Mouse (Mus musculus): ENCODE data around the gene Arl6ip6. TPM values are rescaled to one million over a fixed set of nuclear protein-coding genes. Genes with fewer than 3 reads are reported as not detected.

Gene Arl6ip6
- polyA plus RNA-seq, 1 experiment from 2014 or later, result 69.0 TPM

- H3K4me1 ChIP-seq (replicated peaks; ENCODE audit: control insufficient read depth, insufficient read depth, low read length), result no peaks in the 10 kb centered on the region
- H3K27me3 ChIP-seq (ENCODE audit: control insufficient read depth, insufficient read depth, low read length), result no peaks in the 10 kb centered on the region
- H3K4me2 ChIP-seq (replicated peaks; ENCODE audit: low read depth, low read length), result no peak overlapping the region
- H3K36me3 ChIP-seq (ENCODE audit: control insufficient read depth, insufficient read depth, low read length), result 0 out of 2 replicates have a peak, but pooled peaks cover 3% of the 10 kb centered on the region
- DNase-seq (ENCODE audit: low spot score), result no peak
- no peak overlapping the region for H3K27ac ChIP-seq (ENCODE audit: low read depth, low read length)
- 97% methylated on average over 10 of the region's 10 CpGs for WGBS
- H3K4me3 ChIP-seq (ENCODE audit: low read depth, low read length), result no peak overlapping the region
- no peak for ATAC-seq (ENCODE audit: low FRiP score)
- H3K9ac ChIP-seq (ENCODE audit: low read depth, low read length), result no peak overlapping the region
- no peaks in the 10 kb centered on the region for H3K9me3 ChIP-seq (ENCODE audit: control insufficient read depth, low read length)
These were observed 4.9 kb downstream of the Arl6ip6 start for GRCm38 (mm10) chr2:53196431-53196830.

GRCm38 (mm10) chr2:53199203-53199602, 7.7 kb downstream of the Arl6ip6 start:
- Histone ChIP-seq H3K27ac (ENCODE audit: low read depth, low read length) (no peak overlapping the region), H3K4me3 (ENCODE audit: low read depth, low read length) (no peak overlapping the region), H3K9ac (ENCODE audit: low read depth, low read length) (no peak overlapping the region), H3K4me1 (replicated peaks; ENCODE audit: control insufficient read depth, insufficient read depth, low read length) (no peaks in the 10 kb centered on the region), H3K36me3 (ENCODE audit: control insufficient read depth, insufficient read depth, low read length) (0 out of 2 replicates have a peak, but pooled peaks cover 3% of the 10 kb centered on the region), H3K27me3 (ENCODE audit: control insufficient read depth, insufficient read depth, low read length) (no peaks in the 10 kb centered on the region), H3K4me2 (replicated peaks; ENCODE audit: low read depth, low read length) (no peak overlapping the region), H3K9me3 (ENCODE audit: control insufficient read depth, low read length) (no peaks in the 10 kb centered on the region)
- ATAC-seq (ENCODE audit: low FRiP score) (no peak), DNase-seq (ENCODE audit: low spot score) (no peak)
- WGBS, result 91% methylated on average over 1 of the region's 1 CpGs

DNA sequence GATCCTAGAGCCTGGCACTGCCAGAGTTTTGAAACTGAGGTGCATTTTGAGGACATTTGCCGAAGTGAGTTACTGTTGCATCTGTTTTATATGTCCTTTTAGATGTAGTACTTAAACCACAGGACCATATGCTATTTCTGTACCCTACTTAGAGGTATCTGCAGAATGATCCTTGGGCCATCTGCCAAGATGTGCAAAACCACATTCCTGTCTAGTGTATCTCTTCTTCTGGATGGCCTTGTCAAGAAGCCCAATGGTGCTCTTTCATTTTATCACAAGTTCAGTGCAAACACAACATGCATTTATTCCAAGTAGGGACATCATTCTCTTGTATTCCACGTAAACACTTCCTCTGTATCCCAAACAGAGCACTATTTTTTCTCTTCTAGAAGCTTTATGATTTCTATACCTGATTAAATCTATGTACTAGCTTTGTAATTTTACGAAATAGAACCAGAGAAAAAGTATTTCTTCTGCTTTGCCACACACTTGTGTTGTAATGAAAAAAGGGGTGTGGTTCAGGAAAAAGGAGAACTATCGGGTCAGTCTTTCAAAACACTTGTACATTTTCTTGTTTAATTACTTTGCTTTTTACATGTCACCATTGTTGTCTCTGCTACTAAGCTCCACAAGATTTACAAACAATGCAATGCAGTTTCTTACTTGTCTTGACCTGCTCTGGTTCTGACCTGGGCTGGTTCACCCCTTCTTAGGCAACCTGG, 8.8 kb downstream of the Arl6ip6 start:
- 93% methylated on average over 4 of the region's 4 CpGs for WGBS

GRCm38 (mm10) chr2:53204373-53205274, 13.1 kb downstream of the Arl6ip6 start:
- H3K27me3 ChIP-seq (ENCODE audit: control insufficient read depth, insufficient read depth, low read length), result no peaks in the 10 kb centered on the region
- no peak overlapping the region for H3K9ac ChIP-seq (ENCODE audit: low read depth, low read length)
- H3K27ac ChIP-seq (ENCODE audit: low read depth, low read length), result no peak overlapping the region
- no peak overlapping the region for H3K4me3 ChIP-seq (ENCODE audit: low read depth, low read length)
- ATAC-seq (ENCODE audit: low FRiP score), result peak; percentile 69; the same call in 1 of the 2 replicates
- 81% methylated on average over 5 of the region's 5 CpGs for WGBS
- H3K9me3 ChIP-seq (ENCODE audit: control insufficient read depth, low read length), result no peaks in the 10 kb centered on the region
- H3K4me1 ChIP-seq (replicated peaks; ENCODE audit: control insufficient read depth, insufficient read depth, low read length), result no peaks in the 10 kb centered on the region
- DNase-seq (ENCODE audit: low spot score), result no peak
- no peak overlapping the region for H3K4me2 ChIP-seq (replicated peaks; ENCODE audit: low read depth, low read length)
- H3K36me3 ChIP-seq (ENCODE audit: control insufficient read depth, insufficient read depth, low read length), result no peaks in the 10 kb centered on the region

More for the DNA sequence above, 8.8 kb downstream of the Arl6ip6 start:
- DNase-seq (ENCODE audit: low spot score) (no peak), ATAC-seq (ENCODE audit: low FRiP score) (no peak)
- Histone ChIP-seq H3K4me2 (replicated peaks; ENCODE audit: low read depth, low read length) (no peak overlapping the region), H3K36me3 (ENCODE audit: control insufficient read depth, insufficient read depth, low read length) (no peaks in the 10 kb centered on the region), H3K4me1 (replicated peaks; ENCODE audit: control insufficient read depth, insufficient read depth, low read length) (no peaks in the 10 kb centered on the region), H3K4me3 (ENCODE audit: low read depth, low read length) (no peak overlapping the region), H3K9ac (ENCODE audit: low read depth, low read length) (no peak overlapping the region), H3K27me3 (ENCODE audit: control insufficient read depth, insufficient read depth, low read length) (no peaks in the 10 kb centered on the region), H3K27ac (ENCODE audit: low read depth, low read length) (no peak overlapping the region), H3K9me3 (ENCODE audit: control insufficient read depth, low read length) (no peaks in the 10 kb centered on the region)

GRCm38 (mm10) chr2:53206749-53207148, 15.2 kb downstream of the Arl6ip6 start:
- DNase-seq (ENCODE audit: low spot score) (no peak), ATAC-seq (ENCODE audit: low FRiP score) (no peak)
- H3K4me1 ChIP-seq (replicated peaks; ENCODE audit: control insufficient read depth, insufficient read depth, low read length), result no peaks in the 10 kb centered on the region
- H3K4me3 ChIP-seq (ENCODE audit: low read depth, low read length), result no peak overlapping the region
- H3K4me2 ChIP-seq (replicated peaks; ENCODE audit: low read depth, low read length), result no peak overlapping the region
- H3K9me3 ChIP-seq (ENCODE audit: control insufficient read depth, low read length), result no peaks in the 10 kb centered on the region
- no peaks in the 10 kb centered on the region for H3K27me3 ChIP-seq (ENCODE audit: control insufficient read depth, insufficient read depth, low read length)
- H3K27ac ChIP-seq (ENCODE audit: low read depth, low read length), result no peak overlapping the region
- no peaks in the 10 kb centered on the region for H3K36me3 ChIP-seq (ENCODE audit: control insufficient read depth, insufficient read depth, low read length)
- H3K9ac ChIP-seq (ENCODE audit: low read depth, low read length), result no peak overlapping the region

DNA sequence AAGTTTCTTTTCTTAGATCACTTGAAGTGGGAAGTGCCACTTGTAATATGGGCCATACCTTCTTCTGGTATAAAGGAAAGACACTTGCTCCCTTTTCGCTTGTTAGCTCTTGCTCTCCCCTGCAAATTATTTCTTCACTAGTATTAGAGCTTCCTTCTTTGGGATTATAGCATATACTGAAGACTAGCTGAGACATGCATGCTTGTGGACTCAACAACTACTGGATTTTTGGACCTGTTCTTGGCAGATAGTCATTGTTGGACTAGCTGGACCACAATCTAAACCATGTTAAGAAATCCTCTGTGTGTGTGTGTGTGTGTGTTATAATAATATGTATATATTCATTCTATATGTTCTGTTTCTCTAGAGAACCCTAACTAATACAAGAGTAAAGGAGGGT, 22.0 kb downstream of the Arl6ip6 start:
- no peaks in the 10 kb centered on the region for H3K4me1 ChIP-seq (replicated peaks; ENCODE audit: control insufficient read depth, insufficient read depth, low read length)
- no peak overlapping the region for H3K4me2 ChIP-seq (replicated peaks; ENCODE audit: low read depth, low read length)
- DNase-seq (ENCODE audit: low spot score) (no peak), ATAC-seq (ENCODE audit: low FRiP score) (no peak)
- no peaks in the 10 kb centered on the region for H3K9me3 ChIP-seq (ENCODE audit: control insufficient read depth, low read length)
- H3K36me3 ChIP-seq (ENCODE audit: control insufficient read depth, insufficient read depth, low read length), result no peaks in the 10 kb centered on the region
- H3K27ac ChIP-seq (ENCODE audit: low read depth, low read length), result no peak overlapping the region
- no peak overlapping the region for H3K9ac ChIP-seq (ENCODE audit: low read depth, low read length)
- H3K4me3 ChIP-seq (ENCODE audit: low read depth, low read length), result no peak overlapping the region
- WGBS, result 91% methylated on average over 1 of the region's 1 CpGs
- no peaks in the 10 kb centered on the region for H3K27me3 ChIP-seq (ENCODE audit: control insufficient read depth, insufficient read depth, low read length)

DNA sequence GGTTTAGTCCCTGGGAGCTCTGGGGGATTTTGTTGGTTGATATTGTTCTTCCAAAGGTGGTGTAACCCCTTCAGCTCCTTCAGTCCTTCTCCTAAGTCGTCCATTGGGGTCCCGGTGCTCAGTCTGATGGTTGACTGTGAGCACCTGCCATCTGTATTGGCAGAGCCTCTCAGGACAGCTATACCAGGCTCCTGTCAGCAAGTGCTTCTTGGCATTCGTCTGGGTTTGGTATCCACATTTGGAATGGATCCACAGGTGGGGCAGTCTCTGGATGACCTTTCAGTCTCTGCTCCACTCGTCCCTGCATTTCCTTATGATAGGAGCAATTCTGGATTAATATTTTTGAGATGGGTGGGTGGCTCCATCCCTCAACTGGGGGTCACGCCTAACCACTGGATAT, 30.7 kb downstream of the Arl6ip6 start:
- no peaks in the 10 kb centered on the region for H3K27me3 ChIP-seq (ENCODE audit: control insufficient read depth, insufficient read depth, low read length)
- H3K9ac ChIP-seq (ENCODE audit: low read depth, low read length), result no peak overlapping the region
- no peak overlapping the region for H3K4me3 ChIP-seq (ENCODE audit: low read depth, low read length)
- no peak overlapping the region for H3K4me2 ChIP-seq (replicated peaks; ENCODE audit: low read depth, low read length)
- ATAC-seq (ENCODE audit: low FRiP score) (no peak), DNase-seq (ENCODE audit: low spot score) (no peak)
- WGBS, result 90% methylated on average over 5 of the region's 5 CpGs
- no peaks in the 10 kb centered on the region for H3K36me3 ChIP-seq (ENCODE audit: control insufficient read depth, insufficient read depth, low read length)
- H3K27ac ChIP-seq (ENCODE audit: low read depth, low read length), result no peak overlapping the region
- no peaks in the 10 kb centered on the region for H3K4me1 ChIP-seq (replicated peaks; ENCODE audit: control insufficient read depth, insufficient read depth, low read length)
- H3K9me3 ChIP-seq (ENCODE audit: control insufficient read depth, low read length), result no peaks in the 10 kb centered on the region

DNA sequence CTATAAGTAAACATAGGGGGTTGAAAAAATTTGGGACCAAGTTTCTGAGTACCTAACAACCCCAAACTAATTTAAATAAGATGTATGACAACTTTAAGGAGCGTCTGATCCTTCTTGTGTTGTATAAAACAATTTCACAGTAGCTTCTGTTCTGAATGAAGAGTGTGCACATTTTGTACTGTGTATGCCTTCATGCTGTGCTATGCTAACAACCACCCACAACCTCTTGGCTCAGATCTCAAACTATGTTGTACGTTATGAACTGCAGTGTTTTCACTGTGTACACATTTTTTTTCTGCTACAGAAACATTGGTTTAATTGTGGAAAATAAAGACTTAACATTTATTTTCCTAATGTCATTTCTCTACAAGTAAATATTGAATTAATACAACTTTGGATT, 65.5 kb downstream of the Arl6ip6 start:
- Histone ChIP-seq H3K36me3 (ENCODE audit: control insufficient read depth, insufficient read depth, low read length) (no peaks in the 10 kb centered on the region), H3K4me2 (replicated peaks; ENCODE audit: low read depth, low read length) (no peak overlapping the region), H3K4me1 (replicated peaks; ENCODE audit: control insufficient read depth, insufficient read depth, low read length) (no peaks in the 10 kb centered on the region), H3K27ac (ENCODE audit: low read depth, low read length) (no peak overlapping the region), H3K9me3 (ENCODE audit: control insufficient read depth, low read length) (no peaks in the 10 kb centered on the region), H3K4me3 (ENCODE audit: low read depth, low read length) (no peak overlapping the region), H3K27me3 (ENCODE audit: control insufficient read depth, insufficient read depth, low read length) (no peaks in the 10 kb centered on the region), H3K9ac (ENCODE audit: low read depth, low read length) (no peak overlapping the region)
- no peak for ATAC-seq (ENCODE audit: low FRiP score)
- no peak for DNase-seq (ENCODE audit: low spot score)
- 67% methylated on average over 2 of the region's 2 CpGs for WGBS

Measured in hindbrain, embryonic 11.5 days (tissue).